Mouse (Mus musculus) G1E (cell line): ENCODE data around the gene Cacng2.

Source experiments
- CTCF ChIP-seq: IDR thresholded peaks from 2 replicates; pipeline ENCODE4 v1.5.1; 2012; ENCODE audit warnings: low read depth, low read length, inconsistent platforms, mixed read lengths
- GATA1 ChIP-seq: IDR thresholded peaks from 2 replicates; pipeline ENCODE4 v1.6.1; 2012; ENCODE audit warnings: borderline replicate concordance, low read length, inconsistent platforms, mixed read lengths
- POLR2AphosphoS5 ChIP-seq: IDR thresholded peaks from 2 replicates; pipeline ENCODE4 v1.6.1; 2012; ENCODE audit warnings: low read depth, low read length, inconsistent platforms; ENCODE audit not compliant: insufficient replicate concordance

DNA sequence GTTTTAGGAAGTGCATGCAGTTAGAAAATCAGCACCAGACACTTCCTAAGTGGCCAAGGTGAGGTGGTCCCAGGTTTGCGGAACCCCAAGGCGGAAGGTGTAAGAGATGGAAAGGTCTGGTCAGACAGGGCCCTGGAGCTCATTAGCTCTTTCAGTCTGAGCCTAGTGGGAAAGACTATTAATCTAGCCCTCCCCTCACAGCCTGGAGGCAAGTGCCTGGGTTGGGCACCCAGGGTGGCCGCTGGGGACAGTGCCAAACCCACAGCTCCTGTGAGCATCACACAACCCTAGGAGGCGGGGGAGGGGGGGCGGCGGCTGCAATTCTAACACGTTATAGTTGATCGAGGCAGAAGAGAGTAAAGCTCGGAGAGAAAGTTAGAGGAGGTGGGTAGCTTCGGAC lies 3.6 kb downstream of the Cacng2 start:
- TF ChIP-seq CTCF (no peak), POLR2AphosphoS5 (no peak), GATA1 (no peak)
